Mouse (Mus musculus) hindbrain, postnatal 0 days (tissue): ENCODE data around the gene Tmem125. TPM values are rescaled to one million over a fixed set of nuclear protein-coding genes. Genes with fewer than 3 reads are reported as not detected.
A peak's percentile ranks its signal among the peaks of the same experiment; 100 is the strongest.
"Not testable (repeated sequence)": the region's sequence is repeated elsewhere in the genome, so short reads cannot be mapped to it uniquely, and the experiment has no call there.

ENCODE experiments used
- ATAC-seq: fragments of 200-750 bp; cut with Nextera tagmentation; 2 replicates; pipeline ENCODE4 v1.8.0; 2017; ENCODE audit warnings: mild to moderate bottlenecking, moderate TSS enrichment, moderate library complexity
- DNase-seq: peaks from one replicate; pipeline ENCODE4 v3.0.0-alpha.2; 2015; ENCODE audit warnings: low spot score
- H3K27ac ChIP-seq: fragments of 300-500 bp; sonication (generic); 2 replicates; pipeline ENCODE4 v1.5.1; 2014; ENCODE audit warnings: mild to moderate bottlenecking
- H3K27me3 ChIP-seq: fragments of 300-500 bp; sonication (generic); 2 replicates; pipeline ENCODE4 v1.6.1; 2014; ENCODE audit warnings: low read length, mixed read lengths; ENCODE audit not compliant: insufficient read depth
- H3K36me3 ChIP-seq: fragments of 300-500 bp; sonication (generic); 2 replicates; pipeline ENCODE4 v1.6.1; 2014; ENCODE audit warnings: low read length, mixed read lengths; ENCODE audit not compliant: insufficient read depth
- H3K4me1 ChIP-seq: fragments of 300-500 bp; sonication (generic); 2 replicates; pipeline ENCODE4 v1.6.1; 2014; ENCODE audit warnings: antibody characterized with exemption, low read length, mixed read lengths; ENCODE audit not compliant: insufficient read depth
- H3K4me2 ChIP-seq: fragments of 300-500 bp; sonication (generic); 2 replicates; pipeline ENCODE4 v1.6.1; 2014; ENCODE audit warnings: low read depth, mild to moderate bottlenecking, low read length, moderate library complexity, mixed read lengths
- H3K4me3 ChIP-seq: fragments of 300-500 bp; sonication (generic); 2 replicates; pipeline ENCODE4 v1.5.1; 2014; ENCODE audit warnings: low read length
- H3K9ac ChIP-seq: fragments of 300-500 bp; sonication (generic); replicated peaks from 2 replicates; pipeline ENCODE4 v1.6.1; 2014; ENCODE audit warnings: mild to moderate bottlenecking, low read length, moderate library complexity, mixed read lengths
- H3K9me3 ChIP-seq: fragments of 300-500 bp; sonication (generic); 2 replicates; pipeline ENCODE4 v1.6.1; 2016; ENCODE audit warnings: low read length, mixed read lengths
- CTCF ChIP-seq: IDR thresholded peaks from 2 replicates; pipeline ENCODE4 v1.5.1; 2016; ENCODE audit warnings: antibody characterized with exemption, control low read depth, low read depth
- WGBS: fragments of 180-500 bp; shearing (Covaris S2); extraction: QIAGEN DNeasy Blood & Tissue Kit; methylation state at CpG from one replicate; pipeline ENCODE4 v1.1.7; 2014; 5-methylcytosine and 5-hydroxymethylcytosine counted together
- polyA plus RNA-seq: library from polyadenylated mRNA; unstranded; fragments of >200 nt; fragmentation: Nextera tagmentation; extraction: Ambion mirVana; gene quantifications from 2 replicates; pipeline ENCODE4 v1.2.1, GENCODE M21; 2015
- total RNA-seq: library from RNA; depleted of rRNA; stranded (reverse); fragments of >200 nt; gene quantifications from 2 replicates; pipeline ENCODE4 v1.2.3, GENCODE M21; 2014; rRNA removed

Tmem125 gene
- total and polyA plus RNA-seq, 2 experiments from 2014 or later, result 0.64 to 4.8 TPM

DNA sequence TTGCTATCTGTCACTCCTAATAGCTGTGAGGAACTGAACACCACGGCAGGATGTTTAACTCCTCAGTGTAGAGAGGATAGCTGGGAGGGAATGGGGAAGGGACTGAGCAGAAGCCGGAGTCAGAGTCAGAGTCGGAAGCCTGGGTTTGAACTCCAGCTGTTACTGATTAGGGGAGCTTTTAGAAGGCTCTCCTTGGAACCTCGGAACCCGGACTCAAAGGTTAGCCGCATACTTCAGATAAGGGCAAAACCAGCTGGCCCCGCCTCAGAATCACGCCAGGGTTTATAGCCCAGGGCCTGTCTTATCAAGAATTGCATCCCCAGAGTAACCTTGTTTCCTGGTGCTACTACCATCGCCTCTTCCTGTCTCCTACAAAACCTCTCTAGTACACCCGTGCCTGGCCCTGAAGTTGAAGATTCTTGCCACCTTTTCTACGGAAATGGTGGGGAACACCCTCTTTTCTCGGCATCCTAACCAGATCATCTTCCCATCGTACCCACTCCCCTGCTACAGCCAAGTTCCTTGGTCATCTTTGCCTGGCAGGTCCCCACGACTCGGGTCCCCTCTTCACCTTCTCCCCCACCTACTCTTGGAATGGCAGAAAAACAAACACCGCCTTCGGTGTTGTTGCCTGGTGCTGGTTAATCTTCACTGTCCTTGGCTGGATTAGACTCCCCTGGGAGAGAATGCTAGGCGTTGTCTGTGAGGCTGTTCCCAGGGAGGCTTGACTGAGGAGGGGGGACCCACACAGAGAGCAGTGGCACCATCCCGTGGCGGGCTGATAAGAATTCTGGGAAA, 26.9 kb downstream of the Tmem125 start:
- Histone ChIP-seq H3K4me2 (no peak overlapping the region), H3K27me3 (no peaks in the 10 kb centered on the region), H3K27ac (no peak overlapping the region), H3K4me1 (peaks cover 5% of the 10 kb centered on the region; the same call in 1 of the 2 replicates), H3K9me3 (no peaks in the 10 kb centered on the region), H3K4me3 (no peak overlapping the region), H3K36me3 (no peaks in the 10 kb centered on the region), H3K9ac (no peak overlapping the region)
- WGBS, result 32% methylated on average over 20 of the region's 20 CpGs
- ATAC-seq (peak; percentile 27; the same call in 1 of the 2 replicates), DNase-seq (no peak)
- no peak for TF ChIP-seq CTCF

DNA sequence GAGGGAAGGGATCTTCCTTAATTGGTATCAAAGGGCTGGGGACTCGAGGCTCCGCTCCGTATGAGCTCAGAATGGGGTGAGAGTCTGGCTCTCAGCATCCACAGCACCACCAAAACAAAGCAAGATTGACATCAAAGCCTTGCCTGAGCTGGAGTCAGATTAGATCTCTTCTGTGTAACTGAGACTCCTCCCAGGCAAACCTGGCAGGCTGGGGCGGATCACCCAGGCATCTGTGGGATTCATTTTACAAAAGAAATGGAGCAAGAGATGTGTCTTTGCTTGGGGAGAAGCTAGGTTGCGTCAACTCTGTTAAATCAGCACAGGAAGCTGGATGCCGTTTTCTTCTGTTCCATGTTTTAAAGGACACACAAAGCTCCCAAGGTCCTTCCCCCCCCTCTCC, 34.8 kb downstream of the Tmem125 start:
- Histone ChIP-seq H3K36me3 (no peaks in the 10 kb centered on the region), H3K4me3 (no peak overlapping the region), H3K9me3 (no peaks in the 10 kb centered on the region), H3K4me2 (no peak overlapping the region), H3K4me1 (no peaks in the 10 kb centered on the region), H3K27me3 (no peaks in the 10 kb centered on the region), H3K27ac (no peak overlapping the region), H3K9ac (no peak overlapping the region)
- ATAC-seq, result no peak
- WGBS, result 9% methylated on average over 6 of the region's 6 CpGs
- no peak for DNase-seq
- TF ChIP-seq CTCF, result no peak

DNA sequence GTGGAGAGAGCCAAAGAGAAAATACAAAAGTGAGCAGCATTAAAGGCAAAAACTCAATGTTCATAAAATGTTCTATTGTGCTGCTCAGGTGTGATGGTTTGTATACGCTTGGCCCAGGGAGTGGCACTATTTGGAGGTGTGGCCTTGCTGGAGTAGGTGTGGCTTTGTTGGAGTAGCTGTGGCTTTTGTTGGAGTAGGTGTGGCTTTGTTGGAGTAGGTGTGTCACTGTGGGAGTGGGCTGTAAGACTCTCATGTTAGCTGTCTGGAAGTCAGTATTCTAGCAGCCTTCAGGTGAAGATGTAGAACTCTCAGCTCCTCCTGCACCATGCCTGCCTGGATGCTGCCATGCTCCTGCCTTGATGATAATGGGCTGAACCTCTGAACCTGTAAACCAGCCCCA, 36.7 kb downstream of the Tmem125 start:
- ATAC-seq, H3K27me3 ChIP-seq, H3K36me3 ChIP-seq, H3K4me1 ChIP-seq, H3K27ac ChIP-seq, H3K9me3 ChIP-seq, DNase-seq, H3K4me2 ChIP-seq, H3K4me3 ChIP-seq, H3K9ac ChIP-seq: not testable (repeated sequence)
- 94% methylated on average over 1 of the region's 1 CpGs for WGBS

DNA sequence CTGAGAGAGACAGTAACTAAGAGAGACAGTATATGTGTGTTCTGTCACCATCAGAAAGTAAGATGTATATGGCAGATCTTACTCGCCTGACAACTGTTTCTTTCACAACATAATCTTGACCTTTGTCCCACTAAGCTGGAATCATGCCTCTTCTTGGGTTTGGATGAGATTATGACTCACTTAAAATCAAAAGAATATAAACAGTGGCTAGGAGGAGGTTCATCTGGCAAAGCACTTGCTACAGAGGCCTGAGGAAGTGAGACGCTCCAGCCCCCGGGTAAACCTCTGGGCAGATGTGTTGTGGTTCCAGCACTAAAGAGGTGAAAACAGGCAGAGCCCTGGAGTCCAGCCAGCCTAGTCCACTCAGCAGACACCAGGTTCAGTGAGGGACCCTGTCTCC, 38.3 kb downstream of the Tmem125 start:
- Histone ChIP-seq H3K9ac (no peak overlapping the region), H3K4me3 (no peak overlapping the region), H3K9me3 (no peaks in the 10 kb centered on the region), H3K4me1 (no peaks in the 10 kb centered on the region), H3K27me3 (no peaks in the 10 kb centered on the region), H3K36me3 (no peaks in the 10 kb centered on the region), H3K27ac (no peak overlapping the region), H3K4me2 (no peak overlapping the region)
- no peak for TF ChIP-seq CTCF
- 85% methylated on average over 3 of the region's 3 CpGs for WGBS
- no peak for DNase-seq
- no peak for ATAC-seq

DNA sequence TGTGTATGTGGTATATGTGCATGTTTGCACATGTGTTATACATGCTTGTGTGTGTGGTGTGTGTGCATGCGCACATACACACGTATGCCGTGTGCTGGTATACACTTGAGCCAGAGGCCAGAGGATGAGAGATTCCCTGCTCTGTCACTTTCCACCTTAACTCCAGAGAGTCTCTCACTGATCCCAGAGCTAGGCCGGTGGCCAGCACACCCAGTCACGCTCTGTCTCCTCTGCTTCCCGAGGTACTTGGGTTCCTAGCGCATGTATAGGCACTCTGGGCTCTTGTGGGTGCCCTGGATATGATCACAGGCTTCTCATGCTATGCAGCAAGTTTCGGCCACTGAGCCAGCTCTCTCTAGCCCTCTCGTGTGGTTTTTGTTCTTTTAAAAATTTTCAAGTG, 43.1 kb downstream of the Tmem125 start:
- H3K4me2 ChIP-seq, result no peak overlapping the region
- H3K27ac ChIP-seq, result no peak overlapping the region
- no peaks in the 10 kb centered on the region for H3K9me3 ChIP-seq
- no peaks in the 10 kb centered on the region for H3K36me3 ChIP-seq
- no peak overlapping the region for H3K9ac ChIP-seq
- ATAC-seq, result no peak
- H3K4me3 ChIP-seq, result no peak overlapping the region
- H3K27me3 ChIP-seq, result no peaks in the 10 kb centered on the region
- WGBS, result 67% methylated on average over 9 of the region's 9 CpGs
- no peak for DNase-seq
- H3K4me1 ChIP-seq, result no peaks in the 10 kb centered on the region
- TF ChIP-seq CTCF, result no peak

DNA sequence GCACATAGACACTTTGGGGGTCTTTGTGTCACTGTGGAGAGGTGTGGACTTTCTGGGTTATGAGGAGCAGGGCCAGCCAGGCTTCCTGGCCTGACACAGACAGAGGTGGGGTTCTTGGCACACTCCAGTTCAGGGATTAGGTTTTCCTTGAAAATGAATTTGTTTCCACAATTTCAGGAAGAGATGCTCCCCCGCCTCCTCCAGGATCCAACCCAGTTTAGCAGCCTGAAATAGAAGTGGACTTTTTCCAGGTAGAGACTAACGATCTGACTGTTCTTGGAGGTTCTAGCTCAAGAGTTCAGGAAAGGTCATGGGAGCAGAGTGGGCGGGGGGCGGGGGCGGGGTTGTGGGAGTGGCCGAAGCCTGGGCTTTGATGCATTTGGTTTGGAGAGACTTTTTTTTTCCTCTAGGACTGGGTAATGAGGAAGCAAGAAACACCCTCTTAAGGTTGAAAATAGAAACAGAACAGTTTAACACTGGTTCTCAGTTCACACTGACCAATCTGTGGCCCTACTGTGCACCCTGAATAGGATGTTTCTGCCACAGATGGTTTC, 43.6 kb downstream of the Tmem125 start:
- TF ChIP-seq CTCF, result no peak
- 48% methylated on average over 6 of the region's 6 CpGs for WGBS
- H3K9me3 ChIP-seq, result no peaks in the 10 kb centered on the region
- H3K4me3 ChIP-seq, result no peak overlapping the region
- H3K4me2 ChIP-seq, result no peak overlapping the region
- ATAC-seq (no peak), DNase-seq (no peak)
- no peak overlapping the region for H3K27ac ChIP-seq
- no peaks in the 10 kb centered on the region for H3K36me3 ChIP-seq
- no peaks in the 10 kb centered on the region for H3K4me1 ChIP-seq
- H3K27me3 ChIP-seq, result no peaks in the 10 kb centered on the region
- H3K9ac ChIP-seq, result no peak overlapping the region

Other genes starting within 250 kb of the Tmem125 start
- gene Szt2, start 134.8 kb downstream of the Tmem125 start, total RNA-seq, result 22.4 and 23.1 TPM in 2 replicates
- 4.2 and 5.2 TPM in 2 replicates for gene Szt2, start 134.8 kb downstream of the Tmem125 start, polyA plus RNA-seq
- gene Med8, start 134.7 kb downstream of the Tmem125 start, total RNA-seq, result 33.5 and 48.8 TPM in 2 replicates
- gene Med8, start 134.7 kb downstream of the Tmem125 start, polyA plus RNA-seq, result 100 and 102 TPM in 2 replicates
- 31.1 and 35.9 TPM in 2 replicates for gene Elovl1, start 116.0 kb downstream of the Tmem125 start, total RNA-seq
- 32.9 and 34.2 TPM in 2 replicates for gene Elovl1, start 116.0 kb downstream of the Tmem125 start, polyA plus RNA-seq
- 38.2 and 40.7 TPM in 2 replicates for gene Cdc20, start 106.7 kb downstream of the Tmem125 start, total RNA-seq
- gene Cdc20, start 106.7 kb downstream of the Tmem125 start, polyA plus RNA-seq, result 36.3 and 41.6 TPM in 2 replicates
- not detected in 2 replicates for gene Mpl, start 86.5 kb downstream of the Tmem125 start, total RNA-seq
- 0.18 TPM in 1 of 2 replicates, not detected in the other for gene Mpl, start 86.5 kb downstream of the Tmem125 start, polyA plus RNA-seq
- 15.9 and 20.2 TPM in 2 replicates for gene Tie1, start 54.0 kb downstream of the Tmem125 start, total RNA-seq
- 10.5 and 11.6 TPM in 2 replicates for gene Tie1, start 54.0 kb downstream of the Tmem125 start, polyA plus RNA-seq
- gene 2610528J11Rik, start 17.0 kb downstream of the Tmem125 start, total RNA-seq, result not detected in 2 replicates
- gene 2610528J11Rik, start 17.0 kb downstream of the Tmem125 start, polyA plus RNA-seq, result not detected in 2 replicates
- 0.65 and 1.3 TPM in 2 replicates for gene Cfap57, start 76.7 kb upstream of the Tmem125 start, total RNA-seq
- 0.70 and 1.2 TPM in 2 replicates for gene Cfap57, start 76.7 kb upstream of the Tmem125 start, polyA plus RNA-seq
- 31.6 and 40.0 TPM in 2 replicates for gene Ebna1bp2, start 76.8 kb upstream of the Tmem125 start, total RNA-seq
- 85.4 and 98.5 TPM in 2 replicates for gene Ebna1bp2, start 76.8 kb upstream of the Tmem125 start, polyA plus RNA-seq
- not detected in 2 replicates for gene Olfr62, start 114.9 kb upstream of the Tmem125 start, total RNA-seq
- gene Olfr62, start 114.9 kb upstream of the Tmem125 start, polyA plus RNA-seq, result not detected in 2 replicates
- not detected in 2 replicates for gene Olfr1342, start 148.7 kb upstream of the Tmem125 start, total RNA-seq
- 0.04 TPM in 1 of 2 replicates, not detected in the other for gene Olfr1342, start 148.7 kb upstream of the Tmem125 start, polyA plus RNA-seq
- not detected in 2 replicates for gene Olfr1341, start 159.5 kb upstream of the Tmem125 start, total RNA-seq
- gene Olfr1341, start 159.5 kb upstream of the Tmem125 start, polyA plus RNA-seq, result not detected in 2 replicates
- not detected in 2 replicates for gene Olfr1340, start 176.1 kb upstream of the Tmem125 start, total RNA-seq
- not detected in 2 replicates for gene Olfr1340, start 176.1 kb upstream of the Tmem125 start, polyA plus RNA-seq
- gene Olfr1339, start 188.1 kb upstream of the Tmem125 start, total RNA-seq, result not detected in 2 replicates
- gene Olfr1339, start 188.1 kb upstream of the Tmem125 start, polyA plus RNA-seq, result not detected in 2 replicates
- gene Olfr1338, start 214.7 kb upstream of the Tmem125 start, total RNA-seq, result not detected in 2 replicates
- gene Olfr1338, start 214.7 kb upstream of the Tmem125 start, polyA plus RNA-seq, result not detected in 2 replicates
- not detected in 2 replicates for gene Olfr1337, start 238.5 kb upstream of the Tmem125 start, total RNA-seq
- gene Olfr1337, start 238.5 kb upstream of the Tmem125 start, polyA plus RNA-seq, result not detected in 2 replicates